Mouse (Mus musculus) kidney, embryonic 14.5 days (tissue): ENCODE measurements at regions not wholly inside any gene's neighbourhood (a gene's known extent, or its start where the extent isn't known, plus 50 kb on each side); places are given as distances from the start of the nearest gene placed in this dataset.

Experiments used
- ATAC-seq: fragments of 200-750 bp; cut with Nextera tagmentation; 2 replicates; pipeline ENCODE4 v1.8.0; 2017; ENCODE audit warnings: moderate number of reproducible peaks, mild to moderate bottlenecking, moderate TSS enrichment, moderate library complexity; ENCODE audit not compliant: low FRiP score, low TSS enrichment
- H3K27ac ChIP-seq: fragments of 300-500 bp; sonication (generic); 2 replicates; pipeline ENCODE4 v1.5.1; 2014; ENCODE audit warnings: low read depth, mild to moderate bottlenecking, low read length, moderate library complexity, mixed read lengths
- H3K27me3 ChIP-seq: fragments of 300-500 bp; sonication (generic); 2 replicates; pipeline ENCODE4 v1.6.1; 2014; ENCODE audit warnings: mild to moderate bottlenecking, low read length; ENCODE audit not compliant: control insufficient read depth, insufficient read depth
- H3K36me3 ChIP-seq: fragments of 300-500 bp; sonication (generic); 2 replicates; pipeline ENCODE4 v1.6.1; 2014; ENCODE audit warnings: low read length, mixed read lengths; ENCODE audit not compliant: control insufficient read depth, insufficient read depth
- H3K4me1 ChIP-seq: fragments of 300-500 bp; sonication (generic); 2 replicates; pipeline ENCODE4 v1.6.1; 2014; ENCODE audit warnings: low read length, mixed read lengths; ENCODE audit not compliant: control insufficient read depth, insufficient read depth
- H3K4me2 ChIP-seq: fragments of 300-500 bp; sonication (generic); replicated peaks from 2 replicates; pipeline ENCODE4 v1.6.1; 2014; ENCODE audit warnings: low read depth, mild to moderate bottlenecking, low read length
- H3K4me3 ChIP-seq: fragments of 300-500 bp; sonication (generic); 2 replicates; pipeline ENCODE4 v1.5.1; 2014; ENCODE audit warnings: mild to moderate bottlenecking, low read length
- H3K9ac ChIP-seq: fragments of 300-500 bp; sonication (generic); 2 replicates; pipeline ENCODE4 v1.6.1; 2014; ENCODE audit warnings: low read depth, mild to moderate bottlenecking, low read length, moderate library complexity
- H3K9me3 ChIP-seq: fragments of 300-500 bp; sonication (generic); 2 replicates; pipeline ENCODE4 v1.6.1; 2016; ENCODE audit warnings: low read length; ENCODE audit not compliant: control insufficient read depth
- WGBS: fragments of 180-500 bp; shearing (Covaris S2); extraction: QIAGEN DNeasy Blood & Tissue Kit; methylation state at CpG from one replicate; pipeline ENCODE4 v1.1.7; 2014; 5-methylcytosine and 5-hydroxymethylcytosine counted together

GRCm38 (mm10) chrX:92981141-92981540 lies 305.1 kb upstream of the Arx start:
- Histone ChIP-seq H3K4me2 (no peak overlapping the region), H3K4me1 (no peaks in the 10 kb centered on the region), H3K9ac (no peak overlapping the region), H3K4me3 (no peak overlapping the region), H3K36me3 (no peaks in the 10 kb centered on the region), H3K27ac (no peak overlapping the region), H3K9me3 (no peaks in the 10 kb centered on the region), H3K27me3 (no peaks in the 10 kb centered on the region)
- ATAC-seq, result no peak

- ATAC-seq, result no peak
- no peak overlapping the region for H3K9ac ChIP-seq
Observed at GRCm38 (mm10) chrX:93002236-93002976, 283.8 kb upstream of the Arx start.

GRCm38 (mm10) chrX:93006681-93007080 lies 279.6 kb upstream of the Arx start:
- ATAC-seq, result no peak
- Histone ChIP-seq H3K4me2 (no peak overlapping the region), H3K4me3 (no peak overlapping the region), H3K4me1 (no peaks in the 10 kb centered on the region), H3K9me3 (no peaks in the 10 kb centered on the region), H3K36me3 (no peaks in the 10 kb centered on the region), H3K27ac (no peak overlapping the region), H3K27me3 (no peaks in the 10 kb centered on the region), H3K9ac (no peak overlapping the region)
- WGBS, result 63% methylated on average over 2 of the region's 2 CpGs

More at GRCm38 (mm10) chrX:93002236-93002976, 283.8 kb upstream of the Arx start:
- Histone ChIP-seq H3K4me3 (no peak overlapping the region), H3K9me3 (no peaks in the 10 kb centered on the region), H3K4me2 (no peak overlapping the region), H3K27ac (no peak overlapping the region), H3K36me3 (no peaks in the 10 kb centered on the region), H3K27me3 (no peaks in the 10 kb centered on the region), H3K4me1 (no peaks in the 10 kb centered on the region)
- WGBS, result 56% methylated on average over 9 of the region's 9 CpGs

GRCm38 (mm10) chrX:93011578-93011977 lies 274.7 kb upstream of the Arx start:
- Histone ChIP-seq H3K9ac (no peak overlapping the region), H3K27ac (no peak overlapping the region), H3K4me2 (no peak overlapping the region), H3K36me3 (no peaks in the 10 kb centered on the region), H3K27me3 (no peaks in the 10 kb centered on the region), H3K4me3 (no peak overlapping the region), H3K4me1 (no peaks in the 10 kb centered on the region), H3K9me3 (no peaks in the 10 kb centered on the region)
- no peak; the same call in 1 of the 2 replicates for ATAC-seq
- 58% methylated on average over 2 of the region's 2 CpGs for WGBS

GRCm38 (mm10) chrX:93016391-93016790 lies 269.9 kb upstream of the Arx start:
- Histone ChIP-seq H3K4me2 (no peak overlapping the region), H3K4me3 (no peak overlapping the region), H3K9ac (no peak overlapping the region), H3K9me3 (no peaks in the 10 kb centered on the region), H3K4me1 (no peaks in the 10 kb centered on the region), H3K36me3 (no peaks in the 10 kb centered on the region), H3K27ac (no peak overlapping the region), H3K27me3 (no peaks in the 10 kb centered on the region)
- peak; percentile 89 for ATAC-seq
- WGBS, result 56% methylated on average over 3 of the region's 3 CpGs

GRCm38 (mm10) chrX:93041096-93041495 lies 245.1 kb upstream of the Arx start:
- Histone ChIP-seq H3K4me2 (no peak overlapping the region), H3K27ac (no peak overlapping the region), H3K36me3 (no peaks in the 10 kb centered on the region), H3K9ac (no peak overlapping the region), H3K4me3 (no peak overlapping the region), H3K9me3 (no peaks in the 10 kb centered on the region), H3K4me1 (no peaks in the 10 kb centered on the region), H3K27me3 (no peaks in the 10 kb centered on the region)
- WGBS, result 78% methylated on average over 1 of the region's 1 CpGs
- ATAC-seq, result no peak

GRCm38 (mm10) chrX:93042736-93043135 lies 243.5 kb upstream of the Arx start:
- no peaks in the 10 kb centered on the region for H3K27me3 ChIP-seq
- no peak overlapping the region for H3K4me3 ChIP-seq
- H3K9ac ChIP-seq, result no peak overlapping the region
- no peak overlapping the region for H3K4me2 ChIP-seq
- ATAC-seq, result no peak
- no peak overlapping the region for H3K27ac ChIP-seq
- no peaks in the 10 kb centered on the region for H3K36me3 ChIP-seq
- no peaks in the 10 kb centered on the region for H3K9me3 ChIP-seq
- WGBS, result 67% methylated on average over 3 of the region's 3 CpGs
- no peaks in the 10 kb centered on the region for H3K4me1 ChIP-seq

- H3K4me2 ChIP-seq, result no peak overlapping the region
- no peak overlapping the region for H3K4me3 ChIP-seq
- 62% methylated on average over 1 of the region's 1 CpGs for WGBS
- H3K4me1 ChIP-seq, result no peaks in the 10 kb centered on the region
- no peaks in the 10 kb centered on the region for H3K27me3 ChIP-seq
- H3K36me3 ChIP-seq, result no peaks in the 10 kb centered on the region
- H3K9me3 ChIP-seq, result no peaks in the 10 kb centered on the region
- H3K9ac ChIP-seq, result no peak overlapping the region
- H3K27ac ChIP-seq, result no peak overlapping the region
- ATAC-seq, result peak; percentile 71; the same call in 1 of the 2 replicates
Observed at GRCm38 (mm10) chrX:93048967-93049754, 237.1 kb upstream of the Arx start.

- H3K27ac ChIP-seq, result no peak overlapping the region
- H3K36me3 ChIP-seq, result no peaks in the 10 kb centered on the region
- no peaks in the 10 kb centered on the region for H3K9me3 ChIP-seq
- WGBS, result 56% methylated on average over 3 of the region's 3 CpGs
- H3K4me1 ChIP-seq, result no peaks in the 10 kb centered on the region
- H3K9ac ChIP-seq, result no peak overlapping the region
- H3K4me3 ChIP-seq, result no peak overlapping the region
- H3K27me3 ChIP-seq, result no peaks in the 10 kb centered on the region
- ATAC-seq, result peak; percentile 46; the same call in 1 of the 2 replicates
- no peak overlapping the region for H3K4me2 ChIP-seq
Observed at GRCm38 (mm10) chrX:93049755-93050143, 236.5 kb upstream of the Arx start.
